In genomic region chr1:74389831-74390286, GRCm38 (mm10) we compare ENCODE assay signal across 8 mouse cellular contexts. TPM values are rescaled to one million over a fixed set of nuclear protein-coding genes. Genes with fewer than 3 reads are reported as not detected.
DNase-seq lines count a peak whose midpoint lies in the region; ATAC-seq and TF ChIP-seq lines count a peak whose summit lies in the region.

No protein-coding gene starts in this region.

- 0 out of 2 replicates have a peak, but pooled peaks cover 3% of the 10 kb centered on the region for H3K4me1 ChIP-seq in embryonic fibroblast, embryonic 13.5 days (ENCODE audit: control insufficient read depth, insufficient read depth, low read length)
- H3K4me1 ChIP-seq in hindbrain, embryonic 14.5 days (replicated peaks; ENCODE audit: control insufficient read depth, insufficient read depth, low read length), result peaks cover 17% of the 10 kb centered on the region
- peaks cover 82% of the 10 kb centered on the region for H3K4me1 ChIP-seq in liver, embryonic 15.5 days (replicated peaks)
- 0 out of 2 replicates have a peak, but pooled peaks cover 13% of the 10 kb centered on the region for H3K4me1 ChIP-seq in neural tube, embryonic 14.5 days (ENCODE audit: control insufficient read depth, insufficient read depth, low read length)

- peaks cover 7% of the 10 kb centered on the region; the same call in 1 of the 2 replicates for H3K36me3 ChIP-seq in hindbrain, embryonic 14.5 days (replicated peaks; ENCODE audit: control insufficient read depth, insufficient read depth)
- H3K36me3 ChIP-seq in liver, embryonic 15.5 days (replicated peaks), result peaks cover 19% of the 10 kb centered on the region
- peaks cover 5% of the 10 kb centered on the region for H3K36me3 ChIP-seq in neural tube, embryonic 14.5 days (ENCODE audit: control insufficient read depth, insufficient read depth, low read length)

- TF ChIP-seq POLR2A in embryonic fibroblast, embryonic 13.5 days (IDR thresholded peaks at IDR 0.05; ENCODE audit: low read depth, low read length), result peak; percentile 53; the same call in 1 of the 2 replicates

- H3K27me3 ChIP-seq in hindbrain, embryonic 14.5 days (ENCODE audit: control insufficient read depth, insufficient read depth, low read length), result peaks cover 15% of the 10 kb centered on the region
- no peaks in the 10 kb centered on the region for H3K27me3 ChIP-seq in liver, embryonic 15.5 days
- no peaks in the 10 kb centered on the region for H3K27me3 ChIP-seq in neural tube, embryonic 14.5 days (ENCODE audit: control insufficient read depth, insufficient read depth, low read length)

- no peak for TF ChIP-seq CTCF in embryonic fibroblast, embryonic 13.5 days (IDR thresholded peaks at IDR 0.05; ENCODE audit: borderline replicate concordance, insufficient read depth, low read length)

- H3K9ac ChIP-seq in hindbrain, embryonic 14.5 days, result 0 out of 2 replicates have a peak overlapping the region, but pooled peaks have one; percentile 11
- peak overlapping the region; percentile 95; the same call in 1 of the 2 replicates for H3K9ac ChIP-seq in liver, embryonic 15.5 days
- 0 out of 2 replicates have a peak overlapping the region, but pooled peaks have one; percentile 7 for H3K9ac ChIP-seq in neural tube, embryonic 14.5 days (replicated peaks; ENCODE audit: low read depth, low read length)

- 6% methylated on average over 29 of the region's 29 CpGs for WGBS in hindbrain, embryonic 14.5 days
- WGBS in liver, embryonic 15.5 days (ENCODE audit: insufficient replicate concordance), result 3% methylated on average over 29 of the region's 29 CpGs
- WGBS in neural tube, embryonic 14.5 days, result 3% methylated on average over 29 of the region's 29 CpGs

- H3K4me2 ChIP-seq in hindbrain, embryonic 14.5 days (replicated peaks), result peak overlapping the region; percentile 95
- peak overlapping the region; percentile 98 for H3K4me2 ChIP-seq in liver, embryonic 15.5 days
- peak overlapping the region; percentile 89; the same call in 1 of the 2 replicates for H3K4me2 ChIP-seq in neural tube, embryonic 14.5 days (ENCODE audit: low read depth, low read length)

- H3K9me3 ChIP-seq in hindbrain, embryonic 14.5 days (ENCODE audit: control insufficient read depth, low read length), result no peaks in the 10 kb centered on the region
- H3K9me3 ChIP-seq in liver, embryonic 15.5 days (replicated peaks), result no peaks in the 10 kb centered on the region
- H3K9me3 ChIP-seq in neural tube, embryonic 14.5 days (ENCODE audit: control insufficient read depth, low read length), result no peaks in the 10 kb centered on the region

- H3K4me3 ChIP-seq in embryonic fibroblast, embryonic 13.5 days (ENCODE audit: insufficient read depth, low read length), result no peak overlapping the region
- no peak overlapping the region for H3K4me3 ChIP-seq in hindbrain, embryonic 14.5 days (replicated peaks; ENCODE audit: low read length)
- H3K4me3 ChIP-seq in liver, embryonic 15.5 days (replicated peaks), result peak overlapping the region; percentile 94
- no peak overlapping the region for H3K4me3 ChIP-seq in neural tube, embryonic 14.5 days (ENCODE audit: low read depth, low read length)

- DNase-seq in retina, embryonic 14.5 days (ENCODE audit: low spot score), result peak; percentile 37
- DNase-seq in retina, postnatal 1 day, result no peak
- no peak for DNase-seq in hindbrain, embryonic 14.5 days (ENCODE audit: low spot score)
- DNase-seq in frontal cortex, postnatal 14 days (ENCODE audit: low spot score in 2 of 2), result no peak
- no peak for DNase-seq in right cerebral cortex, postnatal 14 days

- H3K27ac ChIP-seq in embryonic fibroblast, embryonic 13.5 days (ENCODE audit: insufficient read depth, low read length), result peak overlapping the region; percentile 49
- no peak overlapping the region; the same call in 1 of the 2 replicates for H3K27ac ChIP-seq in hindbrain, embryonic 14.5 days
- H3K27ac ChIP-seq in liver, embryonic 15.5 days (replicated peaks), result peak overlapping the region; percentile 97
- no peak overlapping the region for H3K27ac ChIP-seq in neural tube, embryonic 14.5 days (ENCODE audit: low read depth, low read length)

- ATAC-seq in hindbrain, embryonic 14.5 days (ENCODE audit: low FRiP score), result no peak
- ATAC-seq in liver, embryonic 15.5 days (ENCODE audit: insufficient read depth), result no peak
- no peak for ATAC-seq in neural tube, embryonic 14.5 days (ENCODE audit: low read depth)

RNA-seq across cellular contexts. Expression of gene Ctdsp1, which starts 1.4 kb away (rescaled TPM):
- polyA plus RNA-seq in embryonic fibroblast, embryonic 13.5 days (2011; ENCODE audit: insufficient read length, low read depth, missing spikeins), result 58.6 and 78.6 TPM in 2 replicates
- 20.3 and 20.8 TPM in 2 replicates for polyA plus RNA-seq in hindbrain, embryonic 14.5 days (2014; fragmentation: Nextera tagmentation; extraction: Ambion mirVana)
- polyA plus RNA-seq in liver, embryonic 15.5 days (2015; fragmentation: Nextera tagmentation; extraction: Ambion mirVana), result 44.8 and 48.4 TPM in 2 replicates
- polyA plus RNA-seq in neural tube, embryonic 14.5 days (2014; fragmentation: Nextera tagmentation; extraction: Ambion mirVana), result 12.5 and 19.0 TPM in 2 replicates

RNA-seq across cellular contexts. Expression of gene Slc11a1, which starts 14.9 kb away (rescaled TPM):
- 1.1 TPM in 1 of 2 replicates, not detected in the other for polyA plus RNA-seq in embryonic fibroblast, embryonic 13.5 days (2011; ENCODE audit: insufficient read length, low read depth, missing spikeins)
- 2.7 and 2.9 TPM in 2 replicates for polyA plus RNA-seq in hindbrain, embryonic 14.5 days (2014; fragmentation: Nextera tagmentation; extraction: Ambion mirVana)
- polyA plus RNA-seq in liver, embryonic 15.5 days (2015; fragmentation: Nextera tagmentation; extraction: Ambion mirVana), result 14.0 and 17.0 TPM in 2 replicates
- polyA plus RNA-seq in neural tube, embryonic 14.5 days (2014; fragmentation: Nextera tagmentation; extraction: Ambion mirVana), result 1.7 and 2.2 TPM in 2 replicates

RNA-seq across cellular contexts. Expression of gene Vil1, which starts 19.3 kb away (rescaled TPM):
- polyA plus RNA-seq in embryonic fibroblast, embryonic 13.5 days (2011; ENCODE audit: insufficient read length, low read depth, missing spikeins), result not detected in 2 replicates
- polyA plus RNA-seq in hindbrain, embryonic 14.5 days (2014; fragmentation: Nextera tagmentation; extraction: Ambion mirVana), result 0.16 and 0.34 TPM in 2 replicates
- polyA plus RNA-seq in liver, embryonic 15.5 days (2015; fragmentation: Nextera tagmentation; extraction: Ambion mirVana), result 0.76 and 0.99 TPM in 2 replicates
- 0.17 and 0.20 TPM in 2 replicates for polyA plus RNA-seq in neural tube, embryonic 14.5 days (2014; fragmentation: Nextera tagmentation; extraction: Ambion mirVana)

RNA-seq across cellular contexts. Expression of gene Catip, which starts 28.0 kb away (rescaled TPM):
- polyA plus RNA-seq in embryonic fibroblast, embryonic 13.5 days (2011; ENCODE audit: insufficient read length, low read depth, missing spikeins), result 3.6 and 3.7 TPM in 2 replicates
- polyA plus RNA-seq in hindbrain, embryonic 14.5 days (2014; fragmentation: Nextera tagmentation; extraction: Ambion mirVana), result 1.2 and 1.7 TPM in 2 replicates
- 0.06 TPM in 1 of 2 replicates, not detected in the other for polyA plus RNA-seq in liver, embryonic 15.5 days (2015; fragmentation: Nextera tagmentation; extraction: Ambion mirVana)
- 0.86 and 1.1 TPM in 2 replicates for polyA plus RNA-seq in neural tube, embryonic 14.5 days (2014; fragmentation: Nextera tagmentation; extraction: Ambion mirVana)

Comparison
In these comparisons a context has a peak if more than half of its experiments do, and no peak if none do; other contexts are left out.
1. H3K27ac ChIP-seq: peak in embryonic fibroblast, embryonic 13.5 days (single experiment) and liver, embryonic 15.5 days (single experiment); none in hindbrain, embryonic 14.5 days (single experiment) and neural tube, embryonic 14.5 days (single experiment).
2. H3K9ac ChIP-seq: peak in every context shown above with its lines; median percentile 95 in liver, embryonic 15.5 days; 11 in hindbrain, embryonic 14.5 days; 7 in neural tube, embryonic 14.5 days.
3. Peak in every context shown above with its lines, with median percentiles within 50 percentile points of each other: H3K4me2 ChIP-seq.